Mouse (Mus musculus) limb, embryonic 10.5 days (tissue): ENCODE results near the gene Phldb3. TPM values are rescaled to one million over a fixed set of nuclear protein-coding genes. Genes with fewer than 3 reads are reported as not detected.

Source experiments
- DNase-seq: peaks from one replicate; pipeline ENCODE4 v3.0.0-alpha.2; 2017; ENCODE audit warnings: low spot score
- H3K27ac ChIP-seq: fragments of 300-500 bp; sonication (generic); 2 replicates; pipeline ENCODE4 v1.5.1; 2016; ENCODE audit warnings: mild to moderate bottlenecking
- H3K27me3 ChIP-seq: fragments of 300-500 bp; sonication (generic); 2 replicates; pipeline ENCODE4 v1.6.1; 2016; ENCODE audit warnings: low read depth, mild to moderate bottlenecking; ENCODE audit not compliant: poor library complexity, severe bottlenecking
- H3K36me3 ChIP-seq: fragments of 300-500 bp; sonication (generic); 2 replicates; pipeline ENCODE4 v1.6.1; 2016; ENCODE audit warnings: mild to moderate bottlenecking, moderate library complexity
- H3K4me1 ChIP-seq: fragments of 300-500 bp; sonication (generic); 2 replicates; pipeline ENCODE4 v1.6.1; 2016
- H3K4me3 ChIP-seq: fragments of 300-500 bp; sonication (generic); 2 replicates; pipeline ENCODE4 v1.5.1; 2016; ENCODE audit warnings: mild to moderate bottlenecking, moderate library complexity
- H3K9me3 ChIP-seq: fragments of 300-500 bp; sonication (generic); replicated peaks from 2 replicates; pipeline ENCODE4 v1.6.1; 2016; ENCODE audit warnings: mild to moderate bottlenecking
- WGBS: fragments of 180-500 bp; shearing (Covaris S2); methylation state at CpG from one replicate; pipeline ENCODE4 v1.1.7; 2016; 5-methylcytosine and 5-hydroxymethylcytosine counted together
- polyA plus RNA-seq: library from polyadenylated mRNA; unstranded; fragments of >200 nt; fragmentation: Nextera tagmentation; extraction: Ambion mirVana; gene quantifications from 2 replicates; pipeline ENCODE4 v1.2.1, GENCODE M21; 2016

Phldb3 gene
- polyA plus RNA-seq, 1 experiment from 2014 or later, result 0.14 TPM

- no peak overlapping the region for H3K4me3 ChIP-seq
- DNase-seq, result no peak
- 82% methylated on average over 3 of the region's 3 CpGs for WGBS
- H3K9me3 ChIP-seq, result peaks cover 3% of the 10 kb centered on the region; the same call in 1 of the 2 replicates
- H3K4me1 ChIP-seq, result peaks cover 2% of the 10 kb centered on the region
- peaks cover 23% of the 10 kb centered on the region for H3K27me3 ChIP-seq
- no peak overlapping the region for H3K27ac ChIP-seq
- no peaks in the 10 kb centered on the region for H3K36me3 ChIP-seq
These were observed 10.6 kb downstream of the Phldb3 start for GRCm38 (mm10) chr7:24621193-24621592.

GRCm38 (mm10) chr7:24622967-24623366, 12.4 kb downstream of the Phldb3 start:
- peaks cover 7% of the 10 kb centered on the region for H3K4me1 ChIP-seq
- no peak overlapping the region for H3K27ac ChIP-seq
- no peaks in the 10 kb centered on the region for H3K36me3 ChIP-seq
- peaks cover 35% of the 10 kb centered on the region for H3K27me3 ChIP-seq
- WGBS, result 80% methylated on average over 6 of the region's 6 CpGs
- H3K4me3 ChIP-seq, result no peak overlapping the region
- peaks cover 3% of the 10 kb centered on the region; the same call in 1 of the 2 replicates for H3K9me3 ChIP-seq
- no peak for DNase-seq

- Histone ChIP-seq H3K27ac (0 out of 2 replicates have a peak overlapping the region, but pooled peaks have one; percentile 62), H3K9me3 (no peaks in the 10 kb centered on the region)
- 12% methylated on average over 33 of the region's 33 CpGs for WGBS
These were observed 18.4 kb downstream of the Phldb3 start for GRCm38 (mm10) chr7:24628685-24629610.

GRCm38 (mm10) chr7:24629672-24630071, 19.1 kb downstream of the Phldb3 start:
- peaks cover 16% of the 10 kb centered on the region for H3K4me1 ChIP-seq
- no peaks in the 10 kb centered on the region for H3K9me3 ChIP-seq
- no peaks in the 10 kb centered on the region for H3K36me3 ChIP-seq
- no peak overlapping the region for H3K27ac ChIP-seq
- peaks cover 25% of the 10 kb centered on the region for H3K27me3 ChIP-seq
- no peak overlapping the region for H3K4me3 ChIP-seq
- no peak for DNase-seq
- 68% methylated on average over 4 of the region's 4 CpGs for WGBS

More at GRCm38 (mm10) chr7:24628685-24629610, 18.4 kb downstream of the Phldb3 start:
- Histone ChIP-seq H3K4me3 (peak overlapping the region; percentile 50), H3K36me3 (no peaks in the 10 kb centered on the region), H3K27me3 (peaks cover 19% of the 10 kb centered on the region), H3K4me1 (peaks cover 16% of the 10 kb centered on the region)
- DNase-seq, result peak; percentile 88

GRCm38 (mm10) chr7:24630116-24630880, 19.7 kb downstream of the Phldb3 start:
- H3K36me3 ChIP-seq, result no peaks in the 10 kb centered on the region
- WGBS, result 80% methylated on average over 10 of the region's 10 CpGs
- peaks cover 29% of the 10 kb centered on the region for H3K27me3 ChIP-seq
- H3K4me3 ChIP-seq, result no peak overlapping the region
- no peak for DNase-seq
- no peak overlapping the region for H3K27ac ChIP-seq
- peaks cover 16% of the 10 kb centered on the region for H3K4me1 ChIP-seq
- H3K9me3 ChIP-seq, result no peaks in the 10 kb centered on the region

- H3K27ac ChIP-seq, result no peak within 1 kb of the TSS
- H3K9me3 ChIP-seq, result no peaks in the 10 kb centered on the region
- H3K27me3 ChIP-seq, result peaks cover 70% of the 10 kb centered on the region
- WGBS, result 12% methylated on average over 15 of the region's 15 CpGs
- DNase-seq, result no peak
- peaks cover 19% of the 10 kb centered on the region for H3K4me1 ChIP-seq
- no peaks in the 10 kb centered on the region for H3K36me3 ChIP-seq
- peak within 1 kb of the TSS; percentile 40; the same call in 1 of the 2 replicates for H3K4me3 ChIP-seq
These were observed 25.7 kb downstream of the Phldb3 start, which contains the start of gene Lypd3 for GRCm38 (mm10) chr7:24636264-24636663. TSS of gene Lypd3 (plus strand) at chr7:24636550.

DNA sequence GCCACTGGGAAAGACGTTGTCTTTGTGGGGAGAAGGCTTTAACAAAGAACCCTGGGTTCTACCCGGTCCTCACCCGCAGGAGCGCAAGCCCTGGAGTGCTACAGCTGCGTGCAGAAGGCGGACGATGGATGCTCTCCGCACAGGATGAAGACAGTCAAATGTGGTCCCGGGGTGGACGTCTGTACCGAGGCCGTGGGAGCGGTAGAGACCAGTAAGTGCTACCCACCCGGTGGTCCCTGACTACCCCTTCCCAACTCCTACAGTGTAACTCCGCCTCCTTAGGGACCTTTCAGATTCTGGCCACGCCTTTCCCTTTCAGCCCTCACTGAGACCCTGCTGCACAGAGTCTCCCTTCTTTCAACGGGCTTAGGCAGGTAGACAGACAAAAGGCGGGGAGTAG, 26.5 kb downstream of the Phldb3 start:
- DNase-seq, result no peak
- H3K9me3 ChIP-seq, result no peaks in the 10 kb centered on the region
- WGBS, result 2% methylated on average over 18 of the region's 18 CpGs
- no peaks in the 10 kb centered on the region for H3K36me3 ChIP-seq
- H3K4me3 ChIP-seq, result peak overlapping the region; percentile 40; the same call in 1 of the 2 replicates
- H3K27ac ChIP-seq, result no peak overlapping the region
- H3K27me3 ChIP-seq, result peaks cover 78% of the 10 kb centered on the region
- H3K4me1 ChIP-seq, result peaks cover 19% of the 10 kb centered on the region

- no peak for DNase-seq
- H3K27me3 ChIP-seq, result peaks cover 81% of the 10 kb centered on the region
- H3K4me3 ChIP-seq, result peak overlapping the region; percentile 40
- no peak overlapping the region for H3K27ac ChIP-seq
- peaks cover 19% of the 10 kb centered on the region for H3K4me1 ChIP-seq
- H3K36me3 ChIP-seq, result no peaks in the 10 kb centered on the region
- 3% methylated on average over 35 of the region's 35 CpGs for WGBS
- no peaks in the 10 kb centered on the region for H3K9me3 ChIP-seq
These were observed 27.7 kb downstream of the Phldb3 start for GRCm38 (mm10) chr7:24638026-24638856.

- WGBS, result 67% methylated on average over 13 of the region's 13 CpGs
- H3K27ac ChIP-seq, result no peak overlapping the region
- H3K27me3 ChIP-seq, result peaks cover 69% of the 10 kb centered on the region
These were observed 29.9 kb downstream of the Phldb3 start for GRCm38 (mm10) chr7:24640450-24640849.

DNA sequence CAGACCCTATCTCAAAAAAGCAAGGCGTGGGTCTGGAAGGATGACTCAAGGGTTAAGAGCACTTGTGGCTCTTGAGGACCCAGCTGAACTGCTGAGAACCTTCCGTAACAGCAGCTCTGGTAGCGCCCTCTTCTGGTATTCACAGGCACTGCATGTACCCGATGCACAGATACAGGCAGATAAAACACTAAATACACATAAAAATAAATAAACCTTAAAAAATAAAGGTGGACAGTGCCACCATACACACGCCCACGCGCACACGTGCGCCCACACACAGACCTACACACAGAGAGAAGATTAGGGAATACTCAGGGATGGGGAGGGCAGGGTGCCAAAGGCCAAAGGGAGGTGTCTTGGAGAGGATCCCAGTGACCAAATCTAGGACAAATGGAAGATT, 31.9 kb downstream of the Phldb3 start:
- H3K27me3 ChIP-seq, result peaks cover 48% of the 10 kb centered on the region
- no peak overlapping the region for H3K27ac ChIP-seq
- no peaks in the 10 kb centered on the region for H3K36me3 ChIP-seq
- peak; percentile 70 for DNase-seq
- 7% methylated on average over 9 of the region's 9 CpGs for WGBS
- H3K9me3 ChIP-seq, result no peaks in the 10 kb centered on the region
- no peak overlapping the region for H3K4me3 ChIP-seq
- H3K4me1 ChIP-seq, result peaks cover 10% of the 10 kb centered on the region

More at GRCm38 (mm10) chr7:24640450-24640849, 29.9 kb downstream of the Phldb3 start:
- no peaks in the 10 kb centered on the region for H3K36me3 ChIP-seq
- DNase-seq, result no peak
- peaks cover 19% of the 10 kb centered on the region for H3K4me1 ChIP-seq
- H3K4me3 ChIP-seq, result no peak overlapping the region
- no peaks in the 10 kb centered on the region for H3K9me3 ChIP-seq

DNA sequence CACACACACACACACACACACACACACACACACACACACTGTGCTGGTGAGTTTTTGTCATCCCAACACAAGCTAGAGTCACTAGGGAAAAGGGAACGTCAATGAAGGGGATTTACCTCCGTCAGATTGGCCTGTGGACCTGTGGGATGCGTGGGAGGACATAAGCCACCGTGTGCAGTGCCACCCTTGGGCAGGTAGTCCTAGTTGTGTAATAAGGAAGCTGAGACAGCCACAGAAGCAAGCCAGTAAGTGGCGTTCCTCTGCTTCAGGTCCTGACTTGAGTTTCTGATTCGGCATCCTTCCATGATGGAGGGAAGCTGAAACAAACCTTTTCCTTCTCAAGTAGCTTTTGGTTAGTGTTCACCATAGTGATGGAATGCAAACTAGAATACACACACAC, 33.9 kb downstream of the Phldb3 start:
- no peak for DNase-seq
- H3K27ac ChIP-seq, result no peak overlapping the region
- no peaks in the 10 kb centered on the region for H3K9me3 ChIP-seq
- no peaks in the 10 kb centered on the region for H3K4me1 ChIP-seq
- WGBS, result 89% methylated on average over 6 of the region's 6 CpGs
- H3K27me3 ChIP-seq, result peaks cover 28% of the 10 kb centered on the region
- no peak overlapping the region for H3K4me3 ChIP-seq
- H3K36me3 ChIP-seq, result no peaks in the 10 kb centered on the region

DNA sequence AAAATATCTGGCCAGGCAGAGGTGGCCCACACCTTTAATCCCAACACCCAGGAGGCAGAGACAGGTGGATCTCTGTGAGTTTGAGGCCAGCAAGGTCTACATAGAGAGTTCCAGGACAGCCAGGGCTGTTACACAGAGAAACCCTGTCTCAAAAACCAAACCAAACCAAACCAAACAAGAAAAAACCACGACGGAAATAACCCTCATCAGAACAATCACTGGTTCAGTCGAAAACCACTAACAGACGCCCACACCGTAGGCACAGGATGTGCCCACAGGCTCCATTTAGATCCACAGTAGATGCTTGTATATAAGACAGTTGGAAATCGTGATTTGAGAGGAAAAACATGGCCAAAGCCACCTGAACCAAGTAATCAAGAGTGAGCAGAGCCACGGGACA, 34.4 kb downstream of the Phldb3 start:
- no peaks in the 10 kb centered on the region for H3K9me3 ChIP-seq
- H3K36me3 ChIP-seq, result no peaks in the 10 kb centered on the region
- H3K27ac ChIP-seq, result no peak overlapping the region
- H3K4me1 ChIP-seq, result no peaks in the 10 kb centered on the region
- peaks cover 23% of the 10 kb centered on the region for H3K27me3 ChIP-seq
- WGBS, result 76% methylated on average over 7 of the region's 7 CpGs
- DNase-seq, result no peak
- no peak overlapping the region for H3K4me3 ChIP-seq
